Mouse (Mus musculus): ENCODE measurements around the gene Zbtb49. TPM values are rescaled to one million over a fixed set of nuclear protein-coding genes. Genes with fewer than 3 reads are reported as not detected.

The Zbtb49 gene
- 10 to 100 TPM; 22.9 to 24.6 TPM for total RNA-seq (2023)

DNA sequence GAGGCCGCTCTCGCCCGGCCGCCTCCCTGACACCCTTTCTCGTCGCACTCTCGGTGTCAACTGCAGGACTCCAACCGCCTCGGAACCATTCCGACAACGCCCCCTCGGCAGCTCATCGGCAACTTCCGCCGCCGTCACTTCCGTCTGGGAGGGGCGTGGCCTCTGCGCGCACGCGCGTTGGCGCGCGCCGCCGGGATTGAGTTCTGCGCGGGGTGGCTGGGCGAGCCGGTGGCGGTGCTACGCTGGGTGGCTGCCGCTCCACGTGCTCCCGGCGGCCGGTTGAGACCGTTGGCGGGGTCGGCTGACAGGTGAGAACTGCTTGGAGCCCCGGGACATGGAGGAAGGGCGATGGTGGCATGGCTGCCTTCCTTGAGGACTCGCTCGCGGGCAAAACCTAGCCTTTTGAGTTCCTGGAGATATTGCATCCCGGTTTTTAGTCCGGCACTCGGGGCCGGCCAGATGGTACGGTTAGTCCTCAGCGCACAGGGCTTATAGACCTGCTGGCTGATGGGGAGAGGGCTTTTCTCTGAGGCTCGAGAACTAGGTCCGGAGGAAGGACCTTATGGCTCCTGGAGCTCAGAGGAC is at the start of gene Zbtb49, which contains the start of gene Lyar:
Zbtb49 (minus strand) TSS at position 130 of the 585 bp plus-strand sequence.
Lyar (plus strand) TSS at position 143 of the 585 bp plus-strand sequence.

GRCm38 (mm10) chr5:38260107-38260682 is 39.9 kb upstream of the Zbtb49 start, which contains the start of gene Tmem128:
Gene Tmem128, plus strand, starts transcription at chr5:38260185.

GRCm38 (mm10) chr5:38159634-38160413 is 60.4 kb downstream of the Zbtb49 start, which contains the start of gene Nsg1:
Gene Nsg1, minus strand, starts transcription at chr5:38159907.

Other genes with a start within 250 kb of the Zbtb49 start
- gene Stx18, start 181.7 kb downstream of the Zbtb49 start, total RNA-seq (2023), result 10 to 100 TPM; 20.6 to 22.1 TPM
- gene Nsg1, start 60.5 kb downstream of the Zbtb49 start, total RNA-seq (2023), result not detected
- gene Lyar, start within 50 bp of the Zbtb49 start, total RNA-seq (2023), result 10 to 100 TPM; 31.1 to 36.7 TPM
- 10 to 100 TPM; 73.6 to 79.5 TPM for gene Tmem128, start 39.7 kb upstream of the Zbtb49 start, total RNA-seq (2023)
- not detected for gene Otop1, start 55.5 kb upstream of the Zbtb49 start, total RNA-seq (2023)
- gene Drd5, start 98.9 kb upstream of the Zbtb49 start, total RNA-seq (2023), result 1 to 10 TPM in 1 of 2 experiments, under 1 TPM in 1; 0.49 to 1.2 TPM

Data from B cell, adult 67 days (primary cell).